Mouse (Mus musculus): ENCODE measurements at regions not wholly inside any gene's neighbourhood (a gene's known extent, or its start where the extent isn't known, plus 50 kb on each side); places are given as distances from the start of the nearest gene placed in this dataset.
A peak's percentile ranks its signal among the peaks of the same experiment; 100 is the strongest.

DNA sequence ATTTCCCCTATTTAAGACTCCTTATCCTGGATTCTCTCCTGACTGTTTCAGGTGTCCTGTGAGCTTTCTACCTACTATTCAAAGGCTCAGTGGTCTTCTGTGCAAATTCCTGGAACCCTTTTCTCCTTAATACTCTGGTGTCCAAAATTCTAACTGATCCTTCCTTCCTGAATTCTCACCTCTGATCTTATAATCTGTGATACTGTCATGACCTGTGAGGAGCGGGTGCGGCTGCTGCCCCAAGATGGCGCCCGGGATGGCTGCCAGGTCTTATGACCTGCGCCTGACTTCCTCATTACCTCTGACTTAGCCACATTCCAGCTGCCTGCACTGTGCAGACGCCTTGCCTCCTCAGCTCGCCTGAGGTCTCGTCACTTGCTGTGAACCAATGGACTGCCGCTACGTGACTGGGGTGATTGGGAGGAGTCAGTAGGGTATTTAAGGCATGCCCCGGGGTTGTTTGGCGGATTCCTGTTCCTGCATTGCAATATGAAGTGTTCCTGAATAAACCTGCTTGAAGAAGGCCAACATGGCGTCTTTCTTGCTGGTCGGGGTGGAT lies 131.2 kb downstream of the Ptbp2 start:
- DNase-seq (ENCODE audit: low read depth), result no peak

DNA sequence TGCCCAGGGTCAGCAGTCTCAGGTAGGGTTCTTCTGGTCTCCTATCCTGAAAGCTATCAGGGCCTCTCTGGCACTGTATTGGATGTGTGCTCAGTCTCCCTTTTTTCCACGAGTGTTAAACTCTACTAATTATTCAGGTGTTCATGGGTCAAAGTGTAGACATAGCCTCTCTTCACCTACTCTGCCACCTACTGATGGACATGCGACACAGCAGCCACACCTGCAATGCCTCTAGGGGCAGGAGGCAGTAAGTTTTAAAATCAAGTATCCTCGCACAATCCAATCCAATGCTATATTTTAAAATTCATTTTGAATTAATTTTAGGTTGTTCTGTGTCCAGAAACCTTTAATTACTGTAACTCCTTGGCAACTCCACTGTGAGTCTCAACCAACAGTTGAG lies 145.6 kb downstream of the Ptbp2 start:
- no peak for DNase-seq (ENCODE audit: low read depth)

DNA sequence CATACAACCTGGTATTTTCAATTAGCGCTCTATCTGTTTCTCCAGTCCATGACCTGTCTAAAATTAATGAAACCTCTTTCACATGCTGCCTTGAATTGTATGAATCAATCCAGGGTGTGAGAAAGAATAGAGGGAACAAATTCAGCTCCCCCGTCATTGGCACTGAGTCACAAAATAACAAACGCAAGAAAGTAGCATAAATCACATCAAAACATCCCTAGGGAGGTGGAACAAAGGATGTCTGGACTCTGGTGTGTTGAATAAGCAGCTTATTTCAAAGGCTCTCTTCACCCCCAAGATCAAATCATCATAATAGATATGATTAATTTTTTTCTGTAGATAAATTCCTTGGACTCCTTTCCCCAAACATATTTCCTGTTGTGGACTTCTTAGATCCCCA lies 148.6 kb downstream of the Ptbp2 start:
- DNase-seq (ENCODE audit: low read depth), result no peak

DNA sequence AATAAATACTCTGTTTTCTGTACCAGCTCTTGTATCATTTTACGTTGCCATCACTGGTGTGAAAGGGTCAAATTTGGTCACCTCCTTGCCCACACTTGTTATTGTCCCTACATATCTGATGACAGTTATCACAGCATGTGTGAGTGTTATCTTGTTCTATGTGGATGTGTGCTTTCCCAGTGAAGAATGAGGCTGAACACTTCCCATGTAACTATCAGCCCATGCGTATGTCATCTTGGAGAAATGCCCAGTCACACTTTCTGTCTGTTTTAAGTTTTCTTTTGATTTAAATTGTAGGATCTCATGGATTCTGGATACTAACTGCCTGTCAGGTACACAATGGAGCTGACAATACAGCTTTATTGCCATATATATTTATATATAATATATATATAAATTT lies 150.8 kb downstream of the Ptbp2 start:
- DNase-seq (ENCODE audit: low read depth), result no peak

DNA sequence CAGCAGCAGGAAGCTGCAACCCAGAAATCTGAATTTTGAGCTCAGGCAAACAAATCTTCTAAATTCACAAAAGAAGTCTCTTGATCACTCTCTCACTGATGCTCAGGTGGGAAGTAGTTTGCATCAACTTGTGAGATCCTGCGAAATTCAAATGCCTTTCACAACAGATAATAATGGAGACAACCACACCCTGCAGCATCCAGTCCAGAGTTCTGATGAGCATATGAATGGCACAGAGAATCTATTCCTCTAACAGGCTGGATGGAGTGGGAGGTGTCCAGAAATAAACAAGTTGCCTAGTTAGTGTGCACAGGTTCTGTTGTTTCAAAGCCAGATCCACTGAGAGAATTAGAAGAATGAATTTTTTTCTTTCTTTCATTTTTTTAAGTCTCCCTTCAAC lies 178.2 kb downstream of the Ptbp2 start:
- DNase-seq (ENCODE audit: low read depth), result no peak

DNA sequence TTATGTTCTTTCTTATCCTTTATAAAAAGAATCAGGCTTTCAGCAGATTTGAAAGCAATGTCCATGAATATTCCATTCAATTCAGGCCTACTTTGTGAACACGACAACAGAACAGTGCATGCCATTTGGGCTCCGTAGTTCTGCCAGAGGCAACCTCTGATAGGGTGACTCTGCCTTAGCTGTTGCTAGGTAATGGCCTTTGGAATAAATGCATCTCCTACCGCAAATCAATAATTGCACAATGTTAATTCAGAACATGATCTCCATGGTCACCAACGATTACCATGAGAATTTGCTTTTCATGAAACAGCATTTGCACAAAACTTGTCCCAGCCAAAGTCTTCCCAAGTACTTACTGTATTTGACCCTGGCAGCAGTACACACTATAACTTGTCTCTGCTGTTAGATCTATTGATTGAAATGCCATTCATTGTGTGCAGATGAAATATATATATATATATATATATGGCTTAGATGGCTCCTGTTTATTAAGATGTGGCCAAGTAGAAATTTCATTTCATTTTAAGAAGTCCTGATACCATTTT lies 195.3 kb downstream of the Ptbp2 start:
- no peak for DNase-seq (ENCODE audit: low read depth)

DNA sequence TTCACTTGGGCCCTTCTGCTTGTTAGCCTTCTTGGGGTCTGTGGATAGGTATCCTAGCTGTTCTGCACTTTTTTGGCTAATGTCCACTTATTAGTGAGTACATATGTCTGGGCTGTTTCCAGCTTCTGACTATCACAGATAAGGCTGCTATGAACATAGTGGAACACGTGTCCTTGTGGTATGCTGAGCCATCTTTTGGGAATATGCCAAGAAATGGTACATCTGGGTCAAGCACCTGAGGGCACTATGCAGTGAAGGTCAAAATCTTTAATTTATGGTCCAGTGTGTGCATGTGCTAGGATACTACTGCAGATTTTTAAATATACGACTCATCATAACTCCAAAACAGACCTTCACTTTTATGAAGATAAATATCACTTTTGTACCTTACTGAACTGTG lies 196.3 kb downstream of the Ptbp2 start:
- DNase-seq (ENCODE audit: low read depth), result no peak

DNA sequence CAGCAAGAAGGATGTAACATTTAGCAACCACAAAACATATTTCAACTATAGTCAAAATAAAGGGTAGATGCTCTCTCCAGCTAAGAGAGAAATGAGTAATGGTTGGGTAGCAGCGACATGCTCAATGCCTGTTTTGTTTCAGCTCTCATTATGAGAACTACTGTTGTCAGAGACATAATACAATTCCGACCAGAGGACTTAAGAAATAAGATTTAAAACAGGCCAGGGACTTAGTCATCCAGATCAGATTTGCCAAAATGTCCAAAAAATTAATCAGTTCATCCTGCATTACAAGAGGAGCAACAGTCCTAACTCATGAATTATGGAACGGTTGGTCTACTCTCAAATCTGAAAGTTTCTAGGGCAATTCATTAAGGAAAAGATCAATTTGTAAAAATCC lies 208.8 kb downstream of the Ptbp2 start:
- DNase-seq (ENCODE audit: low read depth), result no peak

DNA sequence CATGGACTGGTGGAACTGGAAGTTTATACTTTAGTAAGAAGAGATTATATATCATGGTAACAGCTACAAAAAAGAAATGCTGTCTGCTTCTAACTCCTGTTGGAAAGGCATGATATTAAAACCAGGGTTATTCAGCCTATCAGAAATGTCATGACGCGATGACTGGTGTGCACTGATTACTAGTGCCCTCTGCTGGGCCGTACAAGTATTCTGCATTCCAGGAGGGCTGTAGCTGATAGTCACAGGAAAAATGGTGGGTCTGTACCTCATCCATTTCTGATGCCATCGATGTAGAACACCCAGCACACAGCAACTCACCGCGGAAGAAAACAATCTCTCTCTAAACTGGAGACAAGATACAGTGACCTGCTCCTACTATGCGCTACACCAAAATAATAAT lies 246.4 kb downstream of the Ptbp2 start:
- DNase-seq (ENCODE audit: low read depth), result peak; percentile 3

DNA sequence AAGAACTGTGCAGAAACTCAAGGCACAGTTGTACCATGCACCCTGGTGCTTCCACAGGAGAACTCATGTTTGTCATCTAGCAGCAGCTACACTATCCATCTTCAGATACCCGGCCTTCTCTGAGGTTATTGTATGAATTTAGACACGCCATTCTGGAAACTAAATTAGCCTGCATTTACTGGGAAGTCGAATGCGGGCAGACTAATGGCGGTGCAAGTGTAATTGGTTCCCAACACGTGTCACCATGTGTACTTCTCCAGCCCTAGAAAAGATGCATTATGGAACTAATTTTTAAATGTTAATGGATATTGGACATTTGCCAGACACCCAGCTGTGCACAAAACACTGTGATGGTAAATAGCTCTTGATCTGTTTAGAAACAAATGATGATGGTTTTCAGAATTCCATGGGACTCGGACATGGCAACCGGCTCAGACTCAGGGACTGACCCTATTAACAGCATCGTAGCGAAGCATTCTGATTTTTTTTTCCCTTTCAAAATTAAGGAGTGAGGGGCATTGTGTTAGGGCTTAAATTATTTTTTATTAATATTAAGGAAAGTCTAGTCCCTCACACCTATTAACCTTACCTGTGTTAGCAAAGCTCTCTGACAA lies 259.6 kb downstream of the Ptbp2 start:
- no peak for DNase-seq (ENCODE audit: low read depth)

DNA sequence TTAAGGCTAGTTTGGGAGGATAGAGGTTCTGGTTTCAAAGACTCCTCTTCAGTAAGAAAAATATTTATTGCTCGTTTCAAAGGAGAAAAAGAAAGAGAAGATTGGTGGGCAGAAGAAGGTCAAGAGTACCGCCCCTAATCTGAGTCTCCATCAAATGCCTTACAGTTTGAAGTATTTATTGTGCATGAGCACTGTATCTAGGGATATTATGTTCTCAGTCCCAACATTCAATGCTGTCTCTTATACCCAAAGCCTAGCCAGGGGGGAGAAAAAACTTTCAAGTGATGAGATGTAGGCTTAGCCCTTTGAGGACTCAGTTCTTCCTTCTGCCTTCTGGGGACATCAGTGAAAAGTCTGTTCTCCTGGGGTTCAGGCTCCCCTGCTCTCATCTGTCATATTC lies 271.7 kb downstream of the Ptbp2 start:
- no peak for DNase-seq (ENCODE audit: low read depth)

DNA sequence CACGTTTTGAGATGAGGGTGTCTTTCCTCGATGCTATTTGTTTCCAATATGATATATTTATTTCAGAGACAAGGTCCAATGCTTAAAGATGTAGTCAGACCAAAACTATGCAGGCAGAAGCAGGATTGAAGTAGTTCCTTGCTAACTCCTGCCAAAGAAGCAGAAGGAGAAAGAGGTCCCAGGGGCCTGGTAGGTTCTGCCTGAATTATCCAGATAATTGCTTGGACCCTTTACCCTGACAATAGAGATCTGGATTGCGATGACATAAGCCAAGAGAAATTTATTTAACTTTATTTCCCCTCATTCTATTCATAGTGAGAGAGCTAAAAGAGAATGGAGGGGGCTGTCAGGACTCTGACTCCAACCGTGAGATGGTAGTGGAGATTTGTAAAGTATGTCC lies 275.1 kb downstream of the Ptbp2 start:
- no peak for DNase-seq (ENCODE audit: low read depth)

DNA sequence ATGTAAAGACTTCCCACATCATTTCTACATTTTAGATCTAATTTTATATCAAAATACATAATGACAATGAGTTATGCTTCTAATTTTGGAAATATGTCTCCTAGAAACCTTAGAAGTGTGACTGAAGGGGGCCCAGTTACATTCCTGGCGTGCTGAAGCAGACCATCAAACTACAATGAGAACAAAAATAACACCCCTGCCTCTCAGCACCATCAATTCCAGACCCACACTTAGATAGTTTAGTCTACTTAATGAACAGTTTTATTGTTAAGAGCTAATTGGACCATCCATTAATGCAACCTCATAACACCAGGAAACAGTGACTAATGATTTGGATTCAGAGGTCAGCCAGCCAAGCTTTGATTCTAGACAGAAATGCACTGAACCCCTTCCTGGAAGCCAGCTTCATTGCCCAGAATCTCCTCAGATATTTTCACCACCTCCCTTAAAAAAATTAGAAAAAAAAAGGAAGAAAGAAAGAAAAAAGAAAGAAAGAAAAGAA lies 280.7 kb downstream of the Ptbp2 start:
- DNase-seq (ENCODE audit: low read depth), result no peak

DNA sequence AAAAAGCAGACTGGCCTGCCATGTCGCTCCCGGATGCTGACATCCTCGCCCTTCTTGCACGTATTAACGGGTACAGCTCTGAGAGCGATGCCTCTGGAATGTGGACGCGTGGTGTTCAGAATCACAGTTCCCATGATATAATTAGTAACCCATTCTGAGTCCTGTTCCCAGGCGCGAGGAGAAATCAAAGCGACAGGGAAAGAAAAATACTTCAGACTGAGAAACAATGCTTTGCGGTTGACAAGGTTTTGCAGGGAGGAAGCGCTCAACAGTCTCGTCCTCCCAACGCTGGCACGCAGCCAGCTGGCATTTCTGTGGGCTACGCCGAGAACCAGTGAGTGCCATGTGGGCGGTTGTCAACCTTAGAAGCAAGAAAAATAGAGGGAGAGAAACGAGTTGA lies 285.6 kb downstream of the Ptbp2 start:
- DNase-seq (ENCODE audit: low read depth), result no peak

DNA sequence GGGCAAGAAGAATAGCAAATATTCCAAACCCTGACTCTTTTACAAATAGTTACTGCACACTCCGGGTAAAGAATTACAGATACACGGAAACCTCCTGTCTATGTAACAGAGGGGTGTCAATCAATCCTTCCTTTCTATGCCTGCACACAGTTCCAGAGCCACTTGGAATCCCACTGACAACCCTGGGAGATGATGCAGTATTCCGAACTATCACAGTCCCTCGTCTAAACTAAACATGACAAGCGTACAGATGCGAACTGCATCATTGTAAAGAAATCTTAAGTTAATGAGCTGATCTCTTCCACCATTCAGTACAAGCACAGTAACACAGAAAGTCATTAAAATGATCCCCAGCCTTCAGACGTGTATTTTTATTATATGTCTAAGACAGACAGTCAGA lies 286.4 kb downstream of the Ptbp2 start:
- no peak for DNase-seq (ENCODE audit: low read depth)

DNA sequence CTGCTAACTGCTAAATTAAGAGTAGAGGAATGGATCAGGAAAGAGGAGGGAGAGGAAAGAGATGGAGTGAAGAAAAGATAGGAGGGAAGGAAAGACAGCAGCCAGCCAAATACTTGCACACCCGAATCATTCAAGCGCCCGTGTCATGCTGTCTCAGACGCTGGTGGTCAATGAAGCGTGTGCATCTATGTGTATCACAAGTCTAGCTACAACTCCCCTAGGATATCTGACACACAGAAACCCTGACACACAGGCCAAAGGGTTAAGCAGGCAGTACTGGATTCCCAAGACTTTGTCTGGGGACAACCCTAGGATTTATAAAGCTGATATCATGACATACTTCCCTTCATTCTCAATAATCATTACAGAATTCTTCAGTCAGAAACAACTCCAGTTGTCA lies 289.7 kb downstream of the Ptbp2 start:
- DNase-seq (ENCODE audit: low read depth), result no peak

DNA sequence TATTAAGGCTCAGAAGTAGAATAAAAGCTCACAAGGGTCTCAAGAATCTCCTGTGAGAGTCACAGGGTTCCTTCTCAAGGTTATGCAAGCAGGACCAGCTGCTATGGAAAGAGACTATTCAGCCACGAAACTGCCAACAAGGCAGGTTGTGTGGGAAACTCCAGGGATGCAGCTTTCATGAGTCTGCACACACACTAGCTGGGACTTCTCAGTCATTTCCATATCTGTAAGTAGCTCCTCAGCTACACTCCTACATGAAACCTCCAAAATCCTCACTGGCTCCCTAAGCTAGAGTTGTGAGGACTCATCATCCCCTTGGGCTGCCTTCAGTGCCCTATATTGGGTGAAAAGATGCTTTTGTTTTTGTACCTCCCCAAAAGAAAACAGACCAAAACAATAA lies 291.6 kb downstream of the Ptbp2 start:
- no peak for DNase-seq (ENCODE audit: low read depth)

DNA sequence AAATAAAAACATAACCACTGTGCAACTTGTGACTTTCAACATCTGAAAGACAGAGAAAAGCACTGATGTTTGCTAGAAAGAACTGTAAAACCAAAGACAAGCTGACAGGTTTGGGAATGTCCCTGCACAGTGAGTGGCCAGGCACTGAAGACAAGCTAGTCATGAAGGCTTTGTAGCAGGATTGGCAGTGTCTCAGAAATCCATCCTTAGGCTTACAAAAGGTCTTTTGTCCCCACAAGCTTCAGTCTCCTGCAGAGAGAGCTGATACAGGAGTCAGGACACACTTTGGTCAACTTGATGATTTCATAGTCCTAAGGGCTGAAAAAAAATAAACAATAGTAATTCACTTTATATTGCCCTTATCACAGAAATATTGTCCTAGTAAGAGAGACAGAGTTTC lies 294.9 kb downstream of the Ptbp2 start:
- DNase-seq (ENCODE audit: low read depth), result no peak

All from 416B (cell line).